Mouse (Mus musculus): ENCODE results near the gene Iqck.

DNA sequence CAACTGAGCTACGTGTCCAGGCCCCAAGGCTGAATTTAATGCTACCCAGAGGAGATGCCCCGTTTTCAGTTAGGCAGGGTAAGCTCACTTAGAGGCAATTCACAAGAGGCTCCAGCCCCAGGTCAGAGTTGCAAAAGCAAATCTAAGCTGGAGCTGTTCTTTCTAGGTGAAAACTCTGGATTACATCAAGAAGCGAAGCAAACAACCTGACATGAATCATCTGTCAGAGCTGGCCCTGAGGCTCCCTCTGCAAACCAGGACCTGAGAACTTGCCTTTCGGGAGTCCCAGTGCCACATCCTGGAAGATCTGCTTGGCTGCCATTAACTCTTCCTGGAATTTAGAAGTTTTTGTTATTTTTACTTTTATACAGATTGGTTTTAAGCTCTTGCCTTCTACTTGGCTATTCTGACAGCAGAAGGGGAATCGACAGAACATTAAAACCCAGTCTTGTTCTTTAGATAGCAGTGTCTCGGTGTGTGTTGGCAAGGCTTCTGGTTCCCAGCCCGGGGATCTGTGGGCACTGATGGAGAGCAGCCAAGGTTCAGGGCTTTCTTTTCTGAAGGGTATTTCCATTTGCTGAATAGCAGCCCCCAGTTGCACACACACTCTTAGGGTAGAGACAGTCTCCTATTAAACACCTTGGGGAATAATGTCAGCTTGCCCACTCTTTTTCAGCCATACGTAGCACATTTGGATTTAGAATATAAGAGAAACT is 14.4 kb upstream of the Iqck start:
- TF ChIP-seq CTCF (conservative IDR thresholded peaks at IDR 0.05 in 1 of 2, IDR thresholded peaks at IDR 0.05 in 1 of 2; ENCODE audit: low read depth in 2 of 2, low read length in 2 of 2) (no peak), HCFC1 (IDR thresholded peaks at IDR 0.05; ENCODE audit: low read depth, low read length) (no peak), POLR2A (IDR thresholded peaks at IDR 0.05; ENCODE audit: low read depth, low read length) (no peak), EP300 (IDR thresholded peaks at IDR 0.05; ENCODE audit: low read length) (no peak), MAX (IDR thresholded peaks at IDR 0.05; ENCODE audit: low read length) (no peak), GABPA (IDR thresholded peaks at IDR 0.05; ENCODE audit: insufficient replicate concordance, low read depth, low read length) (no peak), NELFE (IDR thresholded peaks at IDR 0.05; ENCODE audit: low read depth, low read length) (no peak), PAX5 (IDR thresholded peaks at IDR 0.05; ENCODE audit: low read length) (no peak), RAD21 (IDR thresholded peaks at IDR 0.05; ENCODE audit: low read depth, low read length) (no peak), CHD1 (IDR thresholded peaks at IDR 0.05; ENCODE audit: low read depth, low read length) (no peak)
